Mouse (Mus musculus) kidney, adult 2 months (tissue): Measurements from ENCODE around the gene Ap2m1.

Experiments
- CTCF ChIP-seq: fragments of 200-500 bp; conservative IDR thresholded peaks from 2 replicates; pipeline ENCODE4 v1.5.1; 2011; ENCODE audit warnings: low read depth, mild to moderate bottlenecking, control low read depth, low read length, moderate library complexity, mixed read lengths; ENCODE audit not compliant: insufficient read depth, insufficient read length
- POLR2A ChIP-seq: fragments of 200-500 bp; IDR thresholded peaks from one replicate; pipeline ENCODE4 v1.6.1; 2011; ENCODE audit warnings: low read depth, low read length, control low read depth

DNA sequence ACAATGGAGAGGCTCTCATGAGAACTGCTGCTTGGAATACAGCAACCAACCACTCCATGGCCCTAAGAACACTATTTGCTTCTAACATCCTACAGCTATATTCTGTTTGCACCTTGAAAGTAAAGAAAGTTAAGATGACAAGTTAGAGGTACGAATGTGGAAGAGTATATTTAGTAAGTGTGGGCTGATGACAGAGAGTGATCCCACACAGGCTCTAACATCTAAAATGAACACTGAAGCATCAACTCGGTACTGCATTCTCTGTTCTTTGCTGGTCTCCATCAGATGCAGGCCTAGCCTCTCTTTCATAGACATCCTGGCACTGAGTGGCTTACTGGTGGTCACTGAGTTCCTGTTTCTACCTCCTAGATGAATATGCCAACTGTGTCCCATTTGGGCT lies 46.0 kb upstream of the Ap2m1 start:
- TF ChIP-seq POLR2A (no peak), CTCF (no peak)
